Mouse (Mus musculus): ENCODE measurements around the gene Lin7c. TPM values are rescaled to one million over a fixed set of nuclear protein-coding genes. Genes with fewer than 3 reads are reported as not detected.

Lin7c gene
- polyA plus RNA-seq, 2 experiments = 20.5 to 53.4 TPM

DNA sequence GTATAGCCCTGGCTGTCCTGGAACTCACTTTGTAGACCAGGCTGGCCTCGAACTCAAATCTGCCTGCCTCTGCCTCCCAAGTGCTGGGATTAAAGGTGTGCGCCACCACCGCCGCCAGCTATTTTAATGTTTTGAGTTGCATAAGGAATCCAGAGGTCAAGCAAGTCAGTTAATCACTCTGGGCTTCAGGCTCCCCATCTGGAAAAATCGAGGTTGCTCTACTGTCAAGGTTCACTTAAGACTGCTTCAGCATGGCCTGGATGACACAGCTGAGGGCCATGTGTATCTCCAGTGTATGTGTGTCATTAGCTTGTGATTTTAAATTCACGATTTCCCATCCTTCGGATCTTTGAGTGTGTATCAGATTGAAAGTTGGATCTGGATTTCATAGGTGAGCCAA is 36.8 kb downstream of the Lin7c start:
- no peak for TF ChIP-seq POLR2A (IDR thresholded peaks at IDR 0.05; ENCODE audit: borderline replicate concordance, extremely low read depth, insufficient read depth, insufficient read length)
- ATAC-seq (ENCODE audit: low FRiP score, low read depth) = no peak
- no peak overlapping the region for H3K4me3 ChIP-seq (replicated peaks; ENCODE audit: low read length)
- no peaks in the 10 kb centered on the region for H3K27me3 ChIP-seq (ENCODE audit: control insufficient read depth, insufficient read depth, low read length)
- no peak for DNase-seq (ENCODE audit: low spot score)
- H3K9me3 ChIP-seq (ENCODE audit: control insufficient read depth, low read length) = no peaks in the 10 kb centered on the region
- H3K27ac ChIP-seq (replicated peaks; ENCODE audit: low read depth, low read length) = no peak overlapping the region
- 83% methylated on average over 7 of the region's 7 CpGs for WGBS
- no peak overlapping the region for H3K4me2 ChIP-seq (replicated peaks; ENCODE audit: low read depth, low read length, severe bottlenecking)
- H3K36me3 ChIP-seq (ENCODE audit: control insufficient read depth, insufficient read depth, low read length) = peaks cover 9% of the 10 kb centered on the region
- H3K9ac ChIP-seq (ENCODE audit: low read depth, low read length, severe bottlenecking) = no peak overlapping the region
- peaks cover 16% of the 10 kb centered on the region for H3K4me1 ChIP-seq (ENCODE audit: control insufficient read depth, insufficient read depth, low read length)

DNA sequence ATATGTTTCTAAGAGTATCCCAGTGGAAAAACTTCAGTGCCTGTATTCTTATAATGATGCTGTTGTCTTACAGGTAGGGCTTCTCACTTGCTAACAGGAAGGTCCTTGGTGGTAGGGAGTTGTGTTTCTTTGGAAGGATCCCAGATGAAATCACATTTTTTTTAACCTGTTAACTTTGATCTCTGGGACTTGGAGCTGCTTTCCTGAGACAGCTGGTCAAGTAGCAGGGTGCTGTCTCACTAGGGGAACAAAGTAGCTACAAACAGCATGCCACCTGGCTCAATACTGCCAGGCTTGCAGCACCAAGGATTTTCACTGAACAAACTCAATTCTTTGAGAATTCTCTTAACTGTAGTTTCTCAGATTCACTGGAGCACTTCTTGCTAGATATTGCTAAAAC is 37.2 kb downstream of the Lin7c start:
- Histone ChIP-seq H3K4me3 (replicated peaks; ENCODE audit: low read length) (no peak overlapping the region), H3K4me2 (replicated peaks; ENCODE audit: low read depth, low read length, severe bottlenecking) (no peak overlapping the region)
- no peak for TF ChIP-seq POLR2A (IDR thresholded peaks at IDR 0.05; ENCODE audit: borderline replicate concordance, extremely low read depth, insufficient read depth, insufficient read length)

GRCm38 (mm10) chr2:109928791-109929190 is 38.1 kb downstream of the Lin7c start:
- Histone ChIP-seq H3K9ac (ENCODE audit: low read depth, low read length, severe bottlenecking) (no peak overlapping the region), H3K4me3 (replicated peaks; ENCODE audit: low read length) (no peak overlapping the region), H3K9me3 (ENCODE audit: control insufficient read depth, low read length) (no peaks in the 10 kb centered on the region), H3K27ac (replicated peaks; ENCODE audit: low read depth, low read length) (no peak overlapping the region), H3K4me2 (replicated peaks; ENCODE audit: low read depth, low read length, severe bottlenecking) (no peak overlapping the region), H3K4me1 (ENCODE audit: control insufficient read depth, insufficient read depth, low read length) (peaks cover 21% of the 10 kb centered on the region), H3K36me3 (ENCODE audit: control insufficient read depth, insufficient read depth, low read length) (peaks cover 9% of the 10 kb centered on the region), H3K27me3 (ENCODE audit: control insufficient read depth, insufficient read depth, low read length) (no peaks in the 10 kb centered on the region)
- DNase-seq (ENCODE audit: low spot score) (no peak), ATAC-seq (ENCODE audit: low FRiP score, low read depth) (no peak)
- WGBS = 64% methylated on average over 4 of the region's 4 CpGs
- TF ChIP-seq POLR2A (IDR thresholded peaks at IDR 0.05; ENCODE audit: borderline replicate concordance, extremely low read depth, insufficient read depth, insufficient read length) = no peak

More for the DNA sequence above, 37.2 kb downstream of the Lin7c start:
- ATAC-seq (ENCODE audit: low FRiP score, low read depth) = no peak
- H3K9me3 ChIP-seq (ENCODE audit: control insufficient read depth, low read length) = no peaks in the 10 kb centered on the region
- peaks cover 9% of the 10 kb centered on the region for H3K36me3 ChIP-seq (ENCODE audit: control insufficient read depth, insufficient read depth, low read length)
- no peak overlapping the region for H3K9ac ChIP-seq (ENCODE audit: low read depth, low read length, severe bottlenecking)
- peaks cover 17% of the 10 kb centered on the region for H3K4me1 ChIP-seq (ENCODE audit: control insufficient read depth, insufficient read depth, low read length)
- no peak for DNase-seq (ENCODE audit: low spot score)
- no peak overlapping the region for H3K27ac ChIP-seq (replicated peaks; ENCODE audit: low read depth, low read length)
- H3K27me3 ChIP-seq (ENCODE audit: control insufficient read depth, insufficient read depth, low read length) = no peaks in the 10 kb centered on the region

- TF ChIP-seq POLR2A (IDR thresholded peaks at IDR 0.05; ENCODE audit: borderline replicate concordance, extremely low read depth, insufficient read depth, insufficient read length) = no peak
- Histone ChIP-seq H3K27ac (replicated peaks; ENCODE audit: low read depth, low read length) (no peak overlapping the region), H3K4me1 (ENCODE audit: control insufficient read depth, insufficient read depth, low read length) (peaks cover 21% of the 10 kb centered on the region), H3K36me3 (ENCODE audit: control insufficient read depth, insufficient read depth, low read length) (peaks cover 9% of the 10 kb centered on the region), H3K9me3 (ENCODE audit: control insufficient read depth, low read length) (no peaks in the 10 kb centered on the region), H3K27me3 (ENCODE audit: control insufficient read depth, insufficient read depth, low read length) (no peaks in the 10 kb centered on the region), H3K4me3 (replicated peaks; ENCODE audit: low read length) (no peak overlapping the region), H3K4me2 (replicated peaks; ENCODE audit: low read depth, low read length, severe bottlenecking) (no peak overlapping the region), H3K9ac (ENCODE audit: low read depth, low read length, severe bottlenecking) (no peak overlapping the region)
- DNase-seq (ENCODE audit: low spot score) = no peak
- 70% methylated on average over 3 of the region's 3 CpGs for WGBS
- no peak for ATAC-seq (ENCODE audit: low FRiP score, low read depth)
Measured at GRCm38 (mm10) chr2:109929256-109929655, 38.6 kb downstream of the Lin7c start.

GRCm38 (mm10) chr2:109930366-109930765 is 39.7 kb downstream of the Lin7c start:
- ATAC-seq (ENCODE audit: low FRiP score, low read depth) = no peak
- DNase-seq (ENCODE audit: low spot score) = no peak
- H3K9ac ChIP-seq (ENCODE audit: low read depth, low read length, severe bottlenecking) = no peak overlapping the region
- peaks cover 21% of the 10 kb centered on the region for H3K4me1 ChIP-seq (ENCODE audit: control insufficient read depth, insufficient read depth, low read length)
- WGBS = 97% methylated on average over 5 of the region's 5 CpGs
- H3K9me3 ChIP-seq (ENCODE audit: control insufficient read depth, low read length) = no peaks in the 10 kb centered on the region
- peaks cover 9% of the 10 kb centered on the region for H3K36me3 ChIP-seq (ENCODE audit: control insufficient read depth, insufficient read depth, low read length)
- no peak for TF ChIP-seq POLR2A (IDR thresholded peaks at IDR 0.05; ENCODE audit: borderline replicate concordance, extremely low read depth, insufficient read depth, insufficient read length)
- no peak overlapping the region for H3K4me3 ChIP-seq (replicated peaks; ENCODE audit: low read length)
- no peaks in the 10 kb centered on the region for H3K27me3 ChIP-seq (ENCODE audit: control insufficient read depth, insufficient read depth, low read length)
- H3K27ac ChIP-seq (replicated peaks; ENCODE audit: low read depth, low read length) = no peak overlapping the region
- H3K4me2 ChIP-seq (replicated peaks; ENCODE audit: low read depth, low read length, severe bottlenecking) = no peak overlapping the region

DNA sequence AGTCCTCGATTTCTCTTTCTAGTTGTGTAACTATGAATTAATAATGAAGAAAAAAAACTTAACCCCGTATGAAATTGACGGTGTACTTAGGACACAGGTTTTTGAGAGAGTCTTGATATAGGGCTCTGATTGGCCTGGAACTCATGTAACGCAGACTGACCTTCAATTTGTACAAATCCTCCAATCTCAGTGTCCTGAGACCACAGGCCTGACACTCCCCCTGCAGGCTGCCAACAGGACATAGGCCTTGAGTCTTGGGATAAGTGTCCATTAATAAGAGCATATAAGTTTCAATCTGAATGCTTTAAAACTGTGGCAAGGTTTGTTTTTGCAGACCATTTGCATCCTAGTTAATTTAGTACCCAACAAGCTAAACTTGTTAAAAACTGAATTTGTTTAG is 40.1 kb downstream of the Lin7c start:
- Histone ChIP-seq H3K4me3 (replicated peaks; ENCODE audit: low read length) (no peak overlapping the region), H3K9ac (ENCODE audit: low read depth, low read length, severe bottlenecking) (no peak overlapping the region), H3K4me2 (replicated peaks; ENCODE audit: low read depth, low read length, severe bottlenecking) (no peak overlapping the region), H3K9me3 (ENCODE audit: control insufficient read depth, low read length) (no peaks in the 10 kb centered on the region), H3K4me1 (ENCODE audit: control insufficient read depth, insufficient read depth, low read length) (peaks cover 21% of the 10 kb centered on the region), H3K36me3 (ENCODE audit: control insufficient read depth, insufficient read depth, low read length) (peaks cover 6% of the 10 kb centered on the region), H3K27me3 (ENCODE audit: control insufficient read depth, insufficient read depth, low read length) (no peaks in the 10 kb centered on the region), H3K27ac (replicated peaks; ENCODE audit: low read depth, low read length) (no peak overlapping the region)
- DNase-seq (ENCODE audit: low spot score) (no peak), ATAC-seq (ENCODE audit: low FRiP score, low read depth) (no peak)
- 90% methylated on average over 4 of the region's 4 CpGs for WGBS
- no peak for TF ChIP-seq POLR2A (IDR thresholded peaks at IDR 0.05; ENCODE audit: borderline replicate concordance, extremely low read depth, insufficient read depth, insufficient read length)
